In genomic region chr12:111816528-111816927, GRCm38 (mm10) we compare ENCODE assay signal across 8 mouse cellular contexts. TPM values are rescaled to one million over a fixed set of nuclear protein-coding genes. Genes with fewer than 3 reads are reported as not detected.
A peak's percentile ranks its signal among the peaks of the same experiment; 100 is the strongest.
DNase-seq lines count a peak whose midpoint lies in the region; ATAC-seq lines count a peak whose summit lies in the region.

No protein-coding gene starts in this region.

- H3K27ac ChIP-seq in heart, embryonic 14.5 days (replicated peaks in 1 of 2; ENCODE audit: control insufficient read depth in 1 of 2, insufficient read depth in 1 of 2, low read depth in 2 of 2, low read length in 2 of 2): 0 out of 4 replicates have a peak overlapping the region, but pooled peaks have one; percentile 10 to 13

- H3K27me3 ChIP-seq in heart, embryonic 14.5 days (ENCODE audit: control insufficient read depth, insufficient read depth, low read length): no peaks in the 10 kb centered on the region

- 48% methylated on average over 13 of the region's 13 CpGs for WGBS in heart, embryonic 14.5 days

- H3K36me3 ChIP-seq in heart, embryonic 14.5 days (ENCODE audit: control insufficient read depth, insufficient read depth, low read length): peaks cover 5% of the 10 kb centered on the region; the same call in 1 of the 2 replicates

- H3K4me2 ChIP-seq in heart, embryonic 14.5 days (ENCODE audit: low read length): peak overlapping the region; percentile 80

- peaks cover 20 to 44% of the 10 kb centered on the region in 2 experiments for H3K4me1 ChIP-seq in heart, embryonic 14.5 days (ENCODE audit: control insufficient read depth in 2 of 2, insufficient read depth in 2 of 2, low read length in 2 of 2)

- peak; percentile 65 for DNase-seq in layer of hippocampus, adult 11-12 months (ENCODE audit: low spot score)
- DNase-seq in layer of hippocampus, adult 9-10 months (ENCODE audit: low spot score): no peak
- DNase-seq in brain, adult 2 months (ENCODE audit: low read depth, low spot score): peak; percentile 78
- DNase-seq in layer of hippocampus, adult 9-11 months: peak; percentile 84
- peak; percentile 30 for DNase-seq in lung, postnatal 36 days
- no peak for DNase-seq in c-Kit-positive CD71-positive TER-119-positive erythroid progenitor cells, embryonic 14.5 days (ENCODE audit: low spot score)
- no peak for DNase-seq in yolk sac, embryonic 10.5 days (ENCODE audit: low spot score)

- no peak overlapping the region for H3K4me3 ChIP-seq in heart, embryonic 14.5 days (ENCODE audit: control insufficient read depth in 1 of 2, insufficient read depth in 1 of 2, low read depth in 1 of 2, low read length in 2 of 2)

- ATAC-seq in heart, embryonic 14.5 days (ENCODE audit: insufficient number of reproducible peaks, insufficient read depth, low FRiP score, low read depth): no peak

- 0 out of 2 replicates have a peak overlapping the region, but pooled peaks have one; percentile 0 for H3K9ac ChIP-seq in heart, embryonic 14.5 days (ENCODE audit: low read length)

- no peaks in the 10 kb centered on the region for H3K9me3 ChIP-seq in heart, embryonic 14.5 days (ENCODE audit: control insufficient read depth, low read length)

RNA-seq across cellular contexts. Expression of gene Zfyve21, which starts 2.6 kb away (rescaled TPM):
- polyA plus RNA-seq in heart, embryonic 14.5 days (2014; fragmentation: Nextera tagmentation; extraction: Ambion mirVana): 88.3 and 89.3 TPM in 2 replicates

RNA-seq across cellular contexts. Expression of gene Xrcc3, which starts 2.9 kb away (rescaled TPM):
- polyA plus RNA-seq in heart, embryonic 14.5 days (2014; fragmentation: Nextera tagmentation; extraction: Ambion mirVana): 5.7 and 7.0 TPM in 2 replicates

RNA-seq across cellular contexts. Expression of gene Klc1, which starts 57.9 kb away (rescaled TPM):
- 98.9 and 118 TPM in 2 replicates for polyA plus RNA-seq in heart, embryonic 14.5 days (2014; fragmentation: Nextera tagmentation; extraction: Ambion mirVana)

Comparison
In these comparisons a context has a peak if more than half of its experiments do, and no peak if none do; other contexts are left out.
1. DNase-seq: peak in layer of hippocampus, adult 11-12 months (single experiment), brain, adult 2 months (single experiment), layer of hippocampus, adult 9-11 months (single experiment) and lung, postnatal 36 days (single experiment); none in layer of hippocampus, adult 9-10 months (single experiment), c-Kit-positive CD71-positive TER-119-positive erythroid progenitor cells, embryonic 14.5 days (single experiment) and yolk sac, embryonic 10.5 days (single experiment).